Mouse (Mus musculus) heart, adult 2 months (tissue): Measurements from ENCODE around the gene Psmd2. TPM values are rescaled to one million over a fixed set of nuclear protein-coding genes. Genes with fewer than 3 reads are reported as not detected.
A peak's percentile ranks its signal among the peaks of the same experiment; 100 is the strongest.

Experiments
- DNase-seq, 2 experiments: peaks; one replicate each; pipeline ENCODE4 v3.0.0; 2021
- H3K27ac ChIP-seq: fragments of 200-600 bp; 2 replicates; pipeline ENCODE4 v1.8.1; 2022
- H3K27me3 ChIP-seq: fragments of 200-500 bp; 2 replicates; pipeline ENCODE4 v1.6.1; 2012; ENCODE audit warnings: mild to moderate bottlenecking, low read length, inconsistent platforms, mixed read lengths; ENCODE audit not compliant: control insufficient read depth, insufficient read depth
- H3K36me3 ChIP-seq: fragments of 200-500 bp; 2 replicates; pipeline ENCODE4 v1.6.1; 2012; ENCODE audit warnings: low read length, inconsistent platforms; ENCODE audit not compliant: control insufficient read depth, insufficient read depth
- H3K4me1 ChIP-seq: fragments of 200-500 bp; 2 replicates; pipeline ENCODE4 v1.6.1; 2011; ENCODE audit warnings: low read length; ENCODE audit not compliant: control insufficient read depth, insufficient read depth
- H3K4me3 ChIP-seq: fragments of 200-600 bp; 2 replicates; pipeline ENCODE4 v1.8.1; 2022
- H3K79me2 ChIP-seq: fragments of 200-500 bp; replicated peaks from 2 replicates; pipeline ENCODE4 v1.6.1; 2012; ENCODE audit warnings: mild to moderate bottlenecking, inconsistent platforms, low read length, moderate library complexity, mixed read lengths; ENCODE audit not compliant: control insufficient read depth, insufficient read depth
- H3K9ac ChIP-seq: fragments of 200-500 bp; 2 replicates; pipeline ENCODE4 v1.6.1; 2012; ENCODE audit warnings: low read depth, mild to moderate bottlenecking, control low read depth, inconsistent platforms, low read length, mixed read lengths
- CTCF ChIP-seq: fragments of 200-600 bp; IDR thresholded peaks from 2 replicates; pipeline ENCODE4 v1.8.1; 2022; ENCODE audit warnings: antibody characterized with exemption, mild to moderate bottlenecking, moderate library complexity
- EP300 ChIP-seq: fragments of 200-500 bp; IDR thresholded peaks from 2 replicates; pipeline ENCODE4 v1.6.1; 2011; ENCODE audit warnings: low read depth, low read length, control low read depth; ENCODE audit not compliant: insufficient read depth
- POLR2A ChIP-seq: fragments of 200-500 bp; IDR thresholded peaks from 2 replicates; pipeline ENCODE4 v1.6.1; 2011; ENCODE audit warnings: mild to moderate bottlenecking, low read depth, low read length, control low read depth; ENCODE audit not compliant: insufficient read depth
- WGBS: fragments of 180-500 bp; shearing (Covaris S2); methylation state at CpG from one replicate; pipeline ENCODE4 v1.1.7; 2018; 5-methylcytosine and 5-hydroxymethylcytosine counted together
- intact Hi-C: fragments of 180-260 bp; cut with DNase I; formaldehyde crosslinking; loops from one replicate; pipeline ENCODE4 v1.15.1; 2025
- polyA plus RNA-seq: library from polyadenylated mRNA; depleted of rRNA; stranded (reverse); fragments of >200 nt; gene quantifications from 2 replicates; pipeline ENCODE4 v1.2.3, GENCODE M21; 2012
- total RNA-seq, 2 experiments: library from RNA; stranded (reverse); gene quantifications; 2 replicates each; pipeline ENCODE4 v1.2.3; 2021

The Psmd2 gene
- total and polyA plus RNA-seq, 3 experiments = 96.9 to 212 (median 180) TPM

DNA sequence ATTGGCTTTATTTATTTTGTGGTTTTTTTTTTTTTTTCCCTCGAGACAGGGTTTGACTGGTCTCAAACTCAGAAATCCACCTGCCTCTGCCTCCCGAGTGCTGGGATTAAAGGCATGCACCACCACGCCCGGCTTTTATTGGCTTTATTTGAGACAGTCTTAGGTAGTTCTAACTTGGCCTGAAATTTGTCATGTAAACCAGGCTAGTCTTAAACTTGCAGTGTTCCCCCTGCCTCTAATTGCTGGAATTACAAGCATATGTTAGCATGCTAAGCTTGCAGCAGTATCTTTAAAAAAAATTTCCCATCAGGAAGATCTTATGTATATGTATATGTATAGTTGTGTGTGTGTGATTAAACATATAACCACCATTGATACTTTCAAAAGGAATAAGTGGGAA is 25.2 kb downstream of the Psmd2 start:
- whole genome bisulfite sequencing = 78% methylated on average over 4 of the region's 4 CpGs
- Histone ChIP-seq H3K27me3 (no peaks in the 10 kb centered on the region), H3K27ac (no peak overlapping the region), H3K4me1 (peaks cover 12% of the 10 kb centered on the region), H3K9ac (no peak overlapping the region), H3K79me2 (peaks cover 12% of the 10 kb centered on the region), H3K36me3 (peaks cover 26% of the 10 kb centered on the region), H3K4me3 (no peak overlapping the region)
- DNase-seq = no peak
- TF ChIP-seq POLR2A = no peak
- no peak for TF ChIP-seq CTCF
- intact Hi-C loops = no loop called here

DNA sequence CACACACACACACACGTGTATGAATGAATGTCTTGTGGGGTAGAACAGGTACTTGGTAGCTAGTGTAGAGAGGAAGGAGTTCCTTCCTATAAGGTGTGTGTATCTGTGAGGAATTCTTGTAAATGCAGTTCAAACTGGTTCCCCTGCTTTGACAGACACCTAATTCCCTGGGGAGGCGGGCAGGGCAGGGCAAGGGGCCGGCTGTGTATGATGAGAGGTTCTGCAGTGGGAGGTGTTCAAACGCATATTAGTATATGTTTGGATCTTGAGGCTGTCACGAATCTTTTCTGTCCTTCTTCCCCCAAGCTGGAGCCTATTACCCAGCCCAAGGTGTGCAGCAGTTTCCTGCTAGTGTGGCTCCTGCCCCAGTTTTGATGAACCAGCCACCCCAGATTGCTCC is 25.9 kb downstream of the Psmd2 start:
- Histone ChIP-seq H3K4me3 (no peak overlapping the region), H3K36me3 (peaks cover 26% of the 10 kb centered on the region), H3K4me1 (peaks cover 12% of the 10 kb centered on the region), H3K27me3 (no peaks in the 10 kb centered on the region), H3K79me2 (peaks cover 12% of the 10 kb centered on the region), H3K9ac (no peak overlapping the region), H3K27ac (peak overlapping the region; percentile 53)
- intact Hi-C loops = no loop called here
- no peak for DNase-seq
- TF ChIP-seq POLR2A (no peak), EP300 (no peak), CTCF (no peak)
- WGBS = 82% methylated on average over 5 of the region's 5 CpGs

DNA sequence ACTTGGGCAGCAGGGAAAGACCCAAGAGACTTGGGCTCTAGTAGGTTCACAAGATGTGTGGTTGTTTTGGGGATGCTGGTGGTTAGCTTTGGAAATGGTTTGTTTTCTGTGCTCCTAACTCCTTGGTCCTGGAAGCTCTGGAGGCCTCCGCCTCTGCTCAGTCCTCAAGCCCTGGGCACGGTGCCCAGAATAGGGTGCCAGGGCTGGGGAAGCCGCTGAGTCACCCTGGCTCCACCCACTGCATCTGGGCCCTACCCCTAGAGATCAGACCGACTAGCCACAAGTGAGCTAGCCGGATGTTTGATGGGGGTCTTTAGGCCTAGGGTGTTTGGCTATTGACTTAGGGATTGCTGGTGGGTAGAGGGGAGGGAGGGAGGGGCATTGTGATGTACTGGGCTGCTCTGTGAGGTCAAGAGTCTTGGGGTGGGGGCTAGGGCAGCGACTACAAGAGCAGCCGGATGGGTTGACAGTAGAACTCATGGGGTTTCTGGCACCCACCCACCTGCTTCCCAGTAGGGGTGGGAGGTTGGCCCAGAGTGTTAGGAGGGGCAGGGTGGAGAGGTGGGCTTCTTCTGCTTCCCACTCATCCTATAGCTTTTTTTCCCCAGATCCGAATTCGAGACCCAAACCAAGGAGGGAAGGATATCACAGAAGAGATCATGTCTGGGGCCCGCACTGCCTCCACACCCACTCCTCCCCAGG is 26.7 kb downstream of the Psmd2 start:
- no peak overlapping the region for H3K9ac ChIP-seq
- peaks cover 12% of the 10 kb centered on the region for H3K4me1 ChIP-seq
- peak overlapping the region; percentile 53 for H3K27ac ChIP-seq
- H3K27me3 ChIP-seq = no peaks in the 10 kb centered on the region
- DNase-seq = peak; percentile 85 to 90
- intact Hi-C loops = no loop called here
- TF ChIP-seq EP300 (no peak), POLR2A (no peak), CTCF (no peak)
- 47% methylated on average over 10 of the region's 10 CpGs for WGBS
- no peak overlapping the region for H3K4me3 ChIP-seq
- H3K79me2 ChIP-seq = peaks cover 11% of the 10 kb centered on the region
- peaks cover 26% of the 10 kb centered on the region for H3K36me3 ChIP-seq

DNA sequence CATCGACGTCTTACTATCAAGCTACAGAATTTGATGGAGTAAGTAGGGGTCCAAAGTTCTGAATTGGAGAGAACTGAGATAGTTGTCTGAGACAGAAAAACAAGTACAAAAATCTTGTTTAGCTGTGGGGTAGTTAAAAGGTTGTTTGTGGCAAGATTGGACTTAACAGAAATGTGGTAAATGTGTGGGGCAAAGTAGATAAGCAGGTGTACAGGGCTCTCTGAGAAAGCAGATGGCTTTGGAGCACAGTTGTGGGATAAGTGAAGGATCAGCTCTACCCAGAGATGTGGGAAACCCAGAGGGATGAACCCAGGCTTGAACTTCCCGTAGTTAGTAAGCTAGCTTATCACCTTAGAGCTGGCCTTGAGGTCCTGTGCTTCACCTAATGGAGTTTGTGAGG is 39.3 kb downstream of the Psmd2 start:
- WGBS = 77% methylated on average over 3 of the region's 3 CpGs
- DNase-seq = no peak
- intact Hi-C loops = no loop called here
- Histone ChIP-seq H3K4me3 (no peak overlapping the region), H3K27ac (no peak overlapping the region), H3K9ac (no peak overlapping the region), H3K27me3 (no peaks in the 10 kb centered on the region), H3K36me3 (peaks cover 4% of the 10 kb centered on the region; the same call in 1 of the 2 replicates), H3K4me1 (peaks cover 14% of the 10 kb centered on the region), H3K79me2 (no peaks in the 10 kb centered on the region)
- TF ChIP-seq POLR2A (no peak), CTCF (no peak)

DNA sequence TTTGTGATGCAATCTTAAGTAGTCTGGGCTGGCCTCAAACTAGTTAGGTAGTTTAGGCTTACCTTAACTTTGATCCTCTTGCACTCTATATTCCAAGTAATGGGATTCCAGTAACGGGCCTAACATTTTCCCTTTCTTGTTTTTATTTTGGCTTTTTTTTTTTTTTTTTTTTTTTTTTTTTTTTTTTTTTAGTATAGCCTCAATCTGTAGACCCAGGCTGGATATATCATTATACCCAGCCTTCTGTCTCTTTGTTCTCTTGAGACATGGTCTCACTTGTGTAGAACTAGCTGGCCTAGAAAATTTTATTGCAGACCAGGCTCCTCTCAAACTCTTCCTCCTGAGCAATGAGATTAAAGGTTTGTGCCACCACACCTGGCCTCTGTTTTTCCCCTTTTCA is 40.2 kb downstream of the Psmd2 start:
- Histone ChIP-seq H3K4me1 (peaks cover 16% of the 10 kb centered on the region), H3K4me3 (no peak overlapping the region), H3K79me2 (no peaks in the 10 kb centered on the region), H3K9ac (no peak overlapping the region), H3K27ac (no peak overlapping the region), H3K27me3 (no peaks in the 10 kb centered on the region), H3K36me3 (peaks cover 4% of the 10 kb centered on the region; the same call in 1 of the 2 replicates)
- WGBS = 50% methylated on average over 1 of the region's 1 CpGs
- no peak for TF ChIP-seq POLR2A
- no peak for TF ChIP-seq EP300
- intact Hi-C loops = no loop called here
- DNase-seq = no peak

DNA sequence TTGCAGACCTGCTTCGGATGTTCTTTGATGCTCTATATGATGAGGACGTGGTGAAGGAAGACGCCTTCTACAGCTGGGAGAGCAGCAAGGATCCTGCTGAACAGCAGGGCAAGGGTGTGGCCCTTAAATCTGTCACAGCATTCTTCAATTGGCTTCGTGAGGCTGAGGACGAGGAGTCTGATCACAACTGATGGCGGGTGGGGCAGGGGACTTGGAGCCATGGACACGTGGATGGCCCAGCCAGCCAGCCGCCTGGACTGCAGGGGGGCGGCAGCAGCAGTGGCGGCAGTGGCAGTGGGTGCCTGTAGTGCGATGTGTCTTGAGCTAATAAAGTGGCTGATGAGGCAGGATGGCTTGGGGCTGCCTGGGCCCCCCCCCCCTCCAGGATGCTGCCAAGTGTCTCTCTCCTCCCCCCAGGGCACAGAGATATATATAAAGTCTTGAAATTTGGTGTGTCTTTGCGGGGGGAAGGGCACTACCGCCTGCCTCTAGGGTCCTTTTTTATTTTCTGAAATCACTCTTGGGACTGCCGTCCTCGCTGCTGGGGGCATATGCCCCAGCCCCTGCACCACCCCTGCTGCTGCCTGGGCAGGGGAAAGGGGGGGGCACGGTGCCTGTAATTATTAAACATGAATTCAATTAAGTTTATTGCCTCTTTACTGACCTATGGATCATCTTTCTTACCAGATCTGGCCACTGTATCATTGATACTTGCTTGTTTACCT is 41.0 kb downstream of the Psmd2 start:
- 68% methylated on average over 16 of the region's 16 CpGs for WGBS
- peaks cover 16% of the 10 kb centered on the region for H3K4me1 ChIP-seq
- intact Hi-C loops = no loop called here

More for the DNA sequence above, 41.0 kb downstream of the Psmd2 start:
- TF ChIP-seq POLR2A (no peak), CTCF (no peak), EP300 (no peak)
- DNase-seq = no peak
- H3K27ac ChIP-seq = no peak overlapping the region
- no peaks in the 10 kb centered on the region for H3K27me3 ChIP-seq
- no peak overlapping the region for H3K4me3 ChIP-seq
- peaks cover 4% of the 10 kb centered on the region; the same call in 1 of the 2 replicates for H3K36me3 ChIP-seq
- H3K79me2 ChIP-seq = no peaks in the 10 kb centered on the region
- H3K9ac ChIP-seq = no peak overlapping the region; the same call in 1 of the 2 replicates
